Mouse (Mus musculus): ENCODE results near the gene BC035044. TPM values are rescaled to one million over a fixed set of nuclear protein-coding genes. Genes with fewer than 3 reads are reported as not detected.
"Not testable (repeated sequence)": the region's sequence is repeated elsewhere in the genome, so short reads cannot be mapped to it uniquely, and the experiment has no call there.

The BC035044 gene
- polyA plus RNA-seq, 1 experiment from 2014 or later, result 3.0 TPM

GRCm38 (mm10) chr6:128895404-128896001 lies 4.6 kb upstream of the BC035044 start:
- 56% methylated on average over 3 of the region's 3 CpGs for WGBS
- no peak overlapping the region for H3K4me3 ChIP-seq (ENCODE audit: low read depth, low read length)
- no peak for ATAC-seq (replicated peaks; ENCODE audit: low FRiP score, low TSS enrichment, low read depth)

DNA sequence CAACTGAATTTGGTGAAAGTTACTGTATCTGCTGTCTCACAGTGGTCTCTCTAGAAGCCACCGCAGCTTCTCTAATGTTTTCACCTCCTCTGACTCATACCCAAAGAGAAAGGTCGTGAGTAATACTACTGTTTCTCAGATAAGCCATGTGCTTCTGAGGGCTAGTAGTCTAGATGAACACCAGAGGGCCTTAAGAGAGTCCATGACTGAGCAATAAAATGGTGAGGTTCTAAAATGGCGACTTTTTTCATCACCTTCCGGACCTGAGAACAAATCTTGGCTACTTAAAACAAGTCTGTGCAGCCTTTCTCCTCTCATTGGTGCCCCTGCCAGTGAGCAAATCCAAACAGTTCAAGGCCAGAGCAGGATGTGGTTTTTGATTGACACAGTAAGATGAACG lies 2.1 kb downstream of the BC035044 start:
- DNase-seq (ENCODE audit: low spot score) (no peak), ATAC-seq (replicated peaks; ENCODE audit: low FRiP score, low TSS enrichment, low read depth) (no peak)
- H3K36me3 ChIP-seq (ENCODE audit: control insufficient read depth, insufficient read depth, low read length), result no peaks in the 10 kb centered on the region
- H3K27me3 ChIP-seq (replicated peaks; ENCODE audit: control insufficient read depth, insufficient read depth, low read length), result no peaks in the 10 kb centered on the region
- no peaks in the 10 kb centered on the region for H3K4me1 ChIP-seq (replicated peaks; ENCODE audit: control insufficient read depth, insufficient read depth, low read length)
- no peak overlapping the region for H3K4me2 ChIP-seq (ENCODE audit: low read length)
- H3K9me3 ChIP-seq (ENCODE audit: control insufficient read depth, low read length), result no peaks in the 10 kb centered on the region
- no peak overlapping the region for H3K27ac ChIP-seq (ENCODE audit: low read depth)
- 71% methylated on average over 5 of the region's 5 CpGs for WGBS
- no peak overlapping the region for H3K4me3 ChIP-seq (ENCODE audit: low read depth, low read length)
- no peak overlapping the region for H3K9ac ChIP-seq (ENCODE audit: low read length)

More at GRCm38 (mm10) chr6:128895404-128896001, 4.6 kb upstream of the BC035044 start:
- Histone ChIP-seq H3K4me2 (ENCODE audit: low read length) (no peak overlapping the region), H3K27me3 (replicated peaks; ENCODE audit: control insufficient read depth, insufficient read depth, low read length) (no peaks in the 10 kb centered on the region), H3K4me1 (replicated peaks; ENCODE audit: control insufficient read depth, insufficient read depth, low read length) (no peaks in the 10 kb centered on the region), H3K9ac (ENCODE audit: low read length) (no peak overlapping the region), H3K27ac (ENCODE audit: low read depth) (no peak overlapping the region), H3K36me3 (ENCODE audit: control insufficient read depth, insufficient read depth, low read length) (no peaks in the 10 kb centered on the region), H3K9me3 (ENCODE audit: control insufficient read depth, low read length) (no peaks in the 10 kb centered on the region)
- no peak for DNase-seq (ENCODE audit: low spot score)

GRCm38 (mm10) chr6:128887091-128887790 lies 3.7 kb downstream of the BC035044 start, which contains the start of gene Clec2i:
Clec2i (plus strand) TSS chr6:128887588.
- not testable (repeated sequence) for H3K27me3 ChIP-seq (replicated peaks; ENCODE audit: control insufficient read depth, insufficient read depth, low read length); ATAC-seq (replicated peaks; ENCODE audit: low FRiP score, low TSS enrichment, low read depth); H3K27ac ChIP-seq (ENCODE audit: low read depth); H3K9ac ChIP-seq (ENCODE audit: low read length); H3K4me3 ChIP-seq (ENCODE audit: low read depth, low read length); H3K4me2 ChIP-seq (ENCODE audit: low read length); H3K4me1 ChIP-seq (replicated peaks; ENCODE audit: control insufficient read depth, insufficient read depth, low read length); H3K9me3 ChIP-seq (ENCODE audit: control insufficient read depth, low read length); H3K36me3 ChIP-seq (ENCODE audit: control insufficient read depth, insufficient read depth, low read length); DNase-seq (ENCODE audit: low spot score)
- WGBS, result 81% methylated on average over 6 of the region's 6 CpGs

GRCm38 (mm10) chr6:128871910-128872610 lies 18.9 kb downstream of the BC035044 start:
- DNase-seq (ENCODE audit: low spot score) (no peak), ATAC-seq (replicated peaks; ENCODE audit: low FRiP score, low TSS enrichment, low read depth) (no peak)
- WGBS, result 83% methylated on average over 1 of the region's 1 CpGs
- no peak overlapping the region for H3K9ac ChIP-seq (ENCODE audit: low read length)
- H3K4me2 ChIP-seq (ENCODE audit: low read length), result no peak overlapping the region
- H3K27me3 ChIP-seq (replicated peaks; ENCODE audit: control insufficient read depth, insufficient read depth, low read length), result no peaks in the 10 kb centered on the region
- no peaks in the 10 kb centered on the region for H3K9me3 ChIP-seq (ENCODE audit: control insufficient read depth, low read length)
- no peaks in the 10 kb centered on the region for H3K4me1 ChIP-seq (replicated peaks; ENCODE audit: control insufficient read depth, insufficient read depth, low read length)
- no peak overlapping the region for H3K4me3 ChIP-seq (ENCODE audit: low read depth, low read length)
- H3K27ac ChIP-seq (ENCODE audit: low read depth), result no peak overlapping the region
- no peaks in the 10 kb centered on the region for H3K36me3 ChIP-seq (ENCODE audit: control insufficient read depth, insufficient read depth, low read length)

GRCm38 (mm10) chr6:128868861-128869260 lies 22.1 kb downstream of the BC035044 start:
- no peak overlapping the region for H3K27ac ChIP-seq (ENCODE audit: low read depth)
- no peak overlapping the region for H3K4me2 ChIP-seq (ENCODE audit: low read length)
- H3K9me3 ChIP-seq (ENCODE audit: control insufficient read depth, low read length), result no peaks in the 10 kb centered on the region
- no peaks in the 10 kb centered on the region for H3K4me1 ChIP-seq (replicated peaks; ENCODE audit: control insufficient read depth, insufficient read depth, low read length)
- DNase-seq (ENCODE audit: low spot score) (no peak), ATAC-seq (replicated peaks; ENCODE audit: low FRiP score, low TSS enrichment, low read depth) (no peak)
- no peaks in the 10 kb centered on the region for H3K36me3 ChIP-seq (ENCODE audit: control insufficient read depth, insufficient read depth, low read length)
- H3K27me3 ChIP-seq (replicated peaks; ENCODE audit: control insufficient read depth, insufficient read depth, low read length), result no peaks in the 10 kb centered on the region
- H3K9ac ChIP-seq (ENCODE audit: low read length), result no peak overlapping the region
- H3K4me3 ChIP-seq (ENCODE audit: low read depth, low read length), result no peak overlapping the region
- WGBS, result 31% methylated on average over 3 of the region's 3 CpGs

GRCm38 (mm10) chr6:128857976-128858375 lies 33.0 kb downstream of the BC035044 start:
- H3K36me3 ChIP-seq (ENCODE audit: control insufficient read depth, insufficient read depth, low read length), result no peaks in the 10 kb centered on the region
- H3K4me3 ChIP-seq (ENCODE audit: low read depth, low read length), result no peak overlapping the region
- ATAC-seq (replicated peaks; ENCODE audit: low FRiP score, low TSS enrichment, low read depth), result no peak
- no peak overlapping the region for H3K27ac ChIP-seq (ENCODE audit: low read depth)
- H3K27me3 ChIP-seq (replicated peaks; ENCODE audit: control insufficient read depth, insufficient read depth, low read length), result no peaks in the 10 kb centered on the region
- no peak overlapping the region for H3K9ac ChIP-seq (ENCODE audit: low read length)
- 84% methylated on average over 2 of the region's 2 CpGs for WGBS
- H3K4me1 ChIP-seq (replicated peaks; ENCODE audit: control insufficient read depth, insufficient read depth, low read length), result no peaks in the 10 kb centered on the region
- no peak overlapping the region for H3K4me2 ChIP-seq (ENCODE audit: low read length)
- no peaks in the 10 kb centered on the region for H3K9me3 ChIP-seq (ENCODE audit: control insufficient read depth, low read length)
- DNase-seq (ENCODE audit: low spot score), result no peak

- DNase-seq (ENCODE audit: low spot score) (no peak), ATAC-seq (replicated peaks; ENCODE audit: low FRiP score, low TSS enrichment, low read depth) (peak; percentile 38)
- H3K36me3 ChIP-seq (ENCODE audit: control insufficient read depth, insufficient read depth, low read length), result no peaks in the 10 kb centered on the region
- no peak overlapping the region for H3K4me3 ChIP-seq (ENCODE audit: low read depth, low read length)
- H3K27ac ChIP-seq (ENCODE audit: low read depth), result no peak overlapping the region
- H3K4me2 ChIP-seq (ENCODE audit: low read length), result no peak overlapping the region
- no peaks in the 10 kb centered on the region for H3K9me3 ChIP-seq (ENCODE audit: control insufficient read depth, low read length)
- WGBS, result 52% methylated on average over 5 of the region's 5 CpGs
- H3K27me3 ChIP-seq (replicated peaks; ENCODE audit: control insufficient read depth, insufficient read depth, low read length), result no peaks in the 10 kb centered on the region
- no peaks in the 10 kb centered on the region for H3K4me1 ChIP-seq (replicated peaks; ENCODE audit: control insufficient read depth, insufficient read depth, low read length)
- no peak overlapping the region for H3K9ac ChIP-seq (ENCODE audit: low read length)
These were observed 34.7 kb downstream of the BC035044 start for GRCm38 (mm10) chr6:128856250-128856649.

DNA sequence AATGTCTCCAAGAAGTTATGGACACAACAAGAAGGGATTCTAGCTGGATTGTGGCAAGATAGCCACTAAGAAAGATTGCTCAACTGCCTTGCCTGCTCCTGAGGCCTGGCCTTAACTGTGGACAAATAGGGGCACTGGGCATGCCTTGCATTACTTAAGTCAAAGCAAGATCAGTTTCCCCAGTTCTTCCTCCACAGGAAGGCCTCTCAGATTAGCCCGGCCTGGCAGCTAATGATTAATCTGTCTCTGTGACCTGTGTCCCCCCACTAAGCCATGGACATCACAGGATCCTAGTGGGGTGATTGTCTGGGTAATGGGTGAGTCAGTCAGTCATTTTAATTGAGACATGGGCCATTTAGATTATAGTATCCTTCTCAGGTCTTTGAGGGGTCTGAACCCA lies 35.4 kb downstream of the BC035044 start:
- no peak overlapping the region for H3K27ac ChIP-seq (ENCODE audit: low read depth)

More for the DNA sequence above, 35.4 kb downstream of the BC035044 start:
- no peak overlapping the region for H3K4me3 ChIP-seq (ENCODE audit: low read depth, low read length)
- H3K9ac ChIP-seq (ENCODE audit: low read length), result no peak overlapping the region
- WGBS, result 85% methylated on average over 1 of the region's 1 CpGs
- no peaks in the 10 kb centered on the region for H3K36me3 ChIP-seq (ENCODE audit: control insufficient read depth, insufficient read depth, low read length)
- no peaks in the 10 kb centered on the region for H3K27me3 ChIP-seq (replicated peaks; ENCODE audit: control insufficient read depth, insufficient read depth, low read length)
- H3K4me2 ChIP-seq (ENCODE audit: low read length), result no peak overlapping the region
- H3K4me1 ChIP-seq (replicated peaks; ENCODE audit: control insufficient read depth, insufficient read depth, low read length), result no peaks in the 10 kb centered on the region
- no peak for ATAC-seq (replicated peaks; ENCODE audit: low FRiP score, low TSS enrichment, low read depth)
- no peaks in the 10 kb centered on the region for H3K9me3 ChIP-seq (ENCODE audit: control insufficient read depth, low read length)
- no peak for DNase-seq (ENCODE audit: low spot score)

All from intestine, embryonic 14.5 days (tissue).